Mouse (Mus musculus) limb, embryonic 10.5 days (tissue): ENCODE measurements around the gene D130052B06Rik. TPM values are rescaled to one million over a fixed set of nuclear protein-coding genes. Genes with fewer than 3 reads are reported as not detected.

Source experiments
- polyA plus RNA-seq: library from polyadenylated mRNA; unstranded; fragments of >200 nt; fragmentation: Nextera tagmentation; extraction: Ambion mirVana; gene quantifications from 2 replicates; pipeline ENCODE4 v1.2.1, GENCODE M21; 2016

The D130052B06Rik gene
- polyA plus RNA-seq, 1 experiment from 2014 or later = not detected

Other genes starting within 250 kb of the D130052B06Rik start
- gene Ranbp17, start 85.6 kb upstream of the D130052B06Rik start, polyA plus RNA-seq = 7.8 and 8.6 TPM in 2 replicates
- gene Gabrp, start 20.3 kb upstream of the D130052B06Rik start, polyA plus RNA-seq = 0.54 and 3.0 TPM in 2 replicates